Mouse (Mus musculus) forebrain, postnatal 0 days (tissue): ENCODE measurements around the gene Gdpd1. TPM values are rescaled to one million over a fixed set of nuclear protein-coding genes. Genes with fewer than 3 reads are reported as not detected.
A peak's percentile ranks its signal among the peaks of the same experiment; 100 is the strongest.

ENCODE experiments used
- ATAC-seq: fragments of 200-750 bp; cut with Nextera tagmentation; 2 replicates; pipeline ENCODE4 v1.8.0; 2017; ENCODE audit warnings: mild to moderate bottlenecking, moderate library complexity
- DNase-seq: peaks from one replicate; pipeline ENCODE4 v3.0.0-alpha.2; 2015
- H3K27ac ChIP-seq: fragments of 300-500 bp; sonication (generic); 2 replicates; pipeline ENCODE4 v1.5.1; 2014; ENCODE audit warnings: low read depth, mild to moderate bottlenecking, antibody characterized with exemption, low read length, moderate library complexity, mixed read lengths
- H3K27me3 ChIP-seq: fragments of 300-500 bp; sonication (generic); 2 replicates; pipeline ENCODE4 v1.6.1; 2014; ENCODE audit warnings: mild to moderate bottlenecking, low read length, mixed read lengths; ENCODE audit not compliant: insufficient read depth
- H3K36me3 ChIP-seq: fragments of 300-500 bp; sonication (generic); 2 replicates; pipeline ENCODE4 v1.6.1; 2014; ENCODE audit warnings: mild to moderate bottlenecking, moderate library complexity; ENCODE audit not compliant: insufficient read depth
- H3K4me1 ChIP-seq: fragments of 300-500 bp; sonication (generic); 2 replicates; pipeline ENCODE4 v1.6.1; 2014; ENCODE audit warnings: antibody characterized with exemption; ENCODE audit not compliant: insufficient read depth
- H3K4me2 ChIP-seq: fragments of 300-500 bp; sonication (generic); 2 replicates; pipeline ENCODE4 v1.6.1; 2014; ENCODE audit warnings: low read depth, mild to moderate bottlenecking, moderate library complexity
- H3K4me3 ChIP-seq: fragments of 300-500 bp; sonication (generic); 2 replicates; pipeline ENCODE4 v1.5.1; 2014; ENCODE audit warnings: low read depth, low read length, mixed read lengths
- H3K9ac ChIP-seq: fragments of 300-500 bp; sonication (generic); 2 replicates; pipeline ENCODE4 v1.6.1; 2014; ENCODE audit warnings: mild to moderate bottlenecking
- H3K9me3 ChIP-seq: fragments of 300-500 bp; sonication (generic); 2 replicates; pipeline ENCODE4 v1.6.1; 2016; ENCODE audit warnings: low read length
- CTCF ChIP-seq: sonication (generic); IDR thresholded peaks from 2 replicates; pipeline ENCODE4 v1.5.1; 2016; ENCODE audit warnings: antibody characterized with exemption, control low read depth, low read depth
- WGBS: fragments of 180-500 bp; shearing (Covaris S2); extraction: QIAGEN DNeasy Blood & Tissue Kit; methylation state at CpG from one replicate; pipeline ENCODE4 v1.1.7; 2014; 5-methylcytosine and 5-hydroxymethylcytosine counted together
- microRNA counts: library from miRNA; unstranded; fragments of <30 nt; microRNA quantifications from one replicate; lab custom pipeline; 2015
- microRNA-seq, 2 experiments: library from miRNA; unstranded; fragments of <30 nt; microRNA quantifications; one replicate each; pipeline ENCODE4; 2016
- polyA plus RNA-seq: library from polyadenylated mRNA; unstranded; fragments of >200 nt; fragmentation: Nextera tagmentation; extraction: Ambion mirVana; gene quantifications from 2 replicates; pipeline ENCODE4 v1.2.1, GENCODE M21; 2015
- total RNA-seq: library from RNA; depleted of rRNA; stranded (reverse); fragments of >200 nt; gene quantifications from 2 replicates; pipeline ENCODE4 v1.2.3, GENCODE M21; 2014; rRNA removed

The Gdpd1 gene
- total and polyA plus RNA-seq, 2 experiments from 2014 or later: 85.2 to 182 TPM

DNA sequence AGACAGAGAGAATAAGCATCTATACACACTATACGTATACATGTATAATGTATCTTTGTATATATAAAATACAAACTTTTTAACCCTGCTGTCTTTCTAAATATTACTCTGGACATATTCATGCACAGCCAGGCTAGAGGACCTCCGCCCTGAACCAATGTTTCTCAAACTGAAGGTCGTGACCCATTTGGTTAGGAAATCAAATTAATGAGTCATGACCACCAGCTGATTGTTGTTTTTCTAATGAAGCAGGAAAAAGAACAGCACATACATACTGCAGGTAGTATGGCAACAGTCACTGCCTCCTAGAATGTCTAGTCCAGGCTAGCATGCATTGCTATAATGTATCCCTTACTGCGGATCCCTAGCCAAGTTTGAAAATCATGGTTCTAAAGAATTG is 82.6 kb downstream of the Gdpd1 start:
- WGBS: 90% methylated on average over 4 of the region's 4 CpGs
- H3K36me3 ChIP-seq: no peaks in the 10 kb centered on the region
- DNase-seq: no peak
- no peak overlapping the region for H3K27ac ChIP-seq
- no peak overlapping the region for H3K4me3 ChIP-seq
- peaks cover 9% of the 10 kb centered on the region; the same call in 1 of the 2 replicates for H3K4me1 ChIP-seq
- no peak overlapping the region for H3K9ac ChIP-seq
- no peak for TF ChIP-seq CTCF
- no peak for ATAC-seq
- H3K4me2 ChIP-seq: no peak overlapping the region
- H3K9me3 ChIP-seq: no peaks in the 10 kb centered on the region
- no peaks in the 10 kb centered on the region for H3K27me3 ChIP-seq

DNA sequence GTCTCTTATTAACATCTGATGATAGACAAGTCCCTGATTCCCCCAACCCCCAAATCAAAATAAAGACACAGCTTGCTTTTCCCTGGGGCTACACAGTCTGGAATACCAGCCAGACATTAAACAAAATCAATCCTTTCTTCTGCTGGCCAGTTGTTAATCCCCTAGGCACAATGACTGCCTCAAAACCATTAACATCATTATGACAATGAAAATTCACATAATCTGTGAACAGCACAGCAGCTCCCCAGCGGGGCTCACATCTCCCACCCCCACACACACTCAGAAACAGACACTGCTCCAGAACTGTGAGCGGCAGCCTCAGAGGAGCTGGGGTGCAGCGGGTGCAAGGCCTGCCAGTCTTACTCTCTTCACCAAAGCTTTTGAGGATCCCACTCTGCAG is 83.6 kb downstream of the Gdpd1 start:
- no peaks in the 10 kb centered on the region for H3K9me3 ChIP-seq
- no peaks in the 10 kb centered on the region for H3K27me3 ChIP-seq
- 21% methylated on average over 3 of the region's 3 CpGs for WGBS
- DNase-seq (no peak), ATAC-seq (no peak)
- no peak for TF ChIP-seq CTCF
- no peaks in the 10 kb centered on the region for H3K36me3 ChIP-seq
- H3K4me1 ChIP-seq: peaks cover 9% of the 10 kb centered on the region; the same call in 1 of the 2 replicates
- no peak overlapping the region for H3K9ac ChIP-seq
- no peak overlapping the region for H3K27ac ChIP-seq
- H3K4me2 ChIP-seq: peak overlapping the region; percentile 24; the same call in 1 of the 2 replicates
- no peak overlapping the region for H3K4me3 ChIP-seq

DNA sequence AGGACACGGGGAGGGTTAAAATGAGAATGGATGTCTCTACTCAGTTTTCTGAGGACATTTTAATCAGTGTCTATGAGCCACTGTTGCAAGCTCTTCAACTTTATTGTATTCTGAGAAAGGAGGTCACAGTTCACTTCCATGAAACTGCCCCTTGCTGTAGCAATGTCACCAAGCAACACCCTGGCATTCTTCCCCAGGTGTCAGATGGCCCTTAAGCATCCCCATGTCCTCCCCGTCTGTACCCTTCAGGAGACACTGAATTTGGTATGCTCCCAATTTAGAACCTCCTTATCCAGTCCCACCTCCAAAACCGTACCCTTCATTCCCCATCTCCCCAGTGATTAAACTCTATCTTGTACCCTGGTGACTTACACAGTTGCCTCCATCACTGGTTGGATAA is 88.9 kb downstream of the Gdpd1 start:
- no peak overlapping the region for H3K27ac ChIP-seq
- ATAC-seq: no peak
- TF ChIP-seq CTCF: no peak

More for the DNA sequence above, 88.9 kb downstream of the Gdpd1 start:
- H3K9me3 ChIP-seq: no peaks in the 10 kb centered on the region
- no peak overlapping the region for H3K4me2 ChIP-seq
- whole genome bisulfite sequencing: 81% methylated on average over 3 of the region's 3 CpGs
- H3K4me1 ChIP-seq: no peaks in the 10 kb centered on the region; the same call in 1 of the 2 replicates
- H3K36me3 ChIP-seq: no peaks in the 10 kb centered on the region
- no peaks in the 10 kb centered on the region for H3K27me3 ChIP-seq
- DNase-seq: no peak
- no peak overlapping the region for H3K4me3 ChIP-seq
- H3K9ac ChIP-seq: no peak overlapping the region

MicroRNA genes within 50 kb of the gene (microRNA counts, 519-probe panel; counts per million panel counts)
- 6,439 counts per million, percentile 85 among the panel's probes with 10 or more counts for microRNA mmu-miR-301a (lab: Ali Mortazavi, UCI)

Small RNAs within 50 kb of the gene (microRNA-seq; reads per million reads assigned to microRNA genes)
- gene Mir301: 1,509 to 2,208 reads per million in 2 experiments

Other genes starting within 250 kb of the Gdpd1 start
- 5.6 and 6.3 TPM in 2 replicates for gene Ypel2, start 80.4 kb downstream of the Gdpd1 start, total RNA-seq
- 3.7 and 4.5 TPM in 2 replicates for gene Ypel2, start 80.4 kb downstream of the Gdpd1 start, polyA plus RNA-seq
- 25.7 and 30.2 TPM in 2 replicates for gene Smg8, start 12.7 kb upstream of the Gdpd1 start, total RNA-seq
- gene Smg8, start 12.7 kb upstream of the Gdpd1 start, polyA plus RNA-seq: 16.2 and 17.1 TPM in 2 replicates
- gene Prr11, start 34.6 kb upstream of the Gdpd1 start, total RNA-seq: 0.77 and 2.1 TPM in 2 replicates
- 0.90 and 1.1 TPM in 2 replicates for gene Prr11, start 34.6 kb upstream of the Gdpd1 start, polyA plus RNA-seq
- 32.2 and 41.5 TPM in 2 replicates for gene Ska2, start 35.2 kb upstream of the Gdpd1 start, total RNA-seq
- gene Ska2, start 35.2 kb upstream of the Gdpd1 start, polyA plus RNA-seq: 29.2 and 31.1 TPM in 2 replicates
- 134 and 139 TPM in 2 replicates for gene Trim37, start 53.0 kb upstream of the Gdpd1 start, total RNA-seq
- gene Trim37, start 53.0 kb upstream of the Gdpd1 start, polyA plus RNA-seq: 47.4 and 68.7 TPM in 2 replicates